Mouse (Mus musculus) layer of hippocampus, postnatal 25 days (tissue): ENCODE results near the gene Teddm2. TPM values are rescaled to one million over a fixed set of nuclear protein-coding genes. Genes with fewer than 3 reads are reported as not detected.
A peak's percentile ranks its signal among the peaks of the same experiment; 100 is the strongest.

Experiments
- DNase-seq, 2 experiments: peaks; one replicate each; pipeline ENCODE4 v3.0.0; 2022; ENCODE audit warnings: mixed read lengths in 2 of 2, low spot score in 1 of 2; ENCODE audit errors: extremely low spot score in 1 of 2
- total RNA-seq, 2 experiments: library from RNA; stranded (reverse); gene quantifications; 2 replicates each; pipeline ENCODE4 v1.2.3; 2021

The Teddm2 gene
- total RNA-seq, result 1 to 10 TPM; 1.6 to 1.7 TPM

GRCm38 (mm10) chr1:153899731-153900380 lies at the start of gene Teddm2, which contains the start of gene Glul:
TSS of gene Teddm2 (minus strand) at chr1:153900228.
TSS of gene Glul (plus strand) at chr1:153899944.
- peak; percentile 81 to 84 for DNase-seq

GRCm38 (mm10) chr1:153947837-153948236 lies 47.8 kb upstream of the Teddm2 start:
- DNase-seq, result no peak

- no peak for DNase-seq
Observed at GRCm38 (mm10) chr1:153946971-153947370, 46.9 kb upstream of the Teddm2 start.

GRCm38 (mm10) chr1:153945181-153945580 lies 45.2 kb upstream of the Teddm2 start:
- DNase-seq, result no peak

GRCm38 (mm10) chr1:153940986-153941385 lies 41.0 kb upstream of the Teddm2 start:
- DNase-seq, result no peak

- DNase-seq, result no peak
Observed at GRCm38 (mm10) chr1:153937025-153937424, 37.0 kb upstream of the Teddm2 start.

GRCm38 (mm10) chr1:153935844-153936380 lies 35.9 kb upstream of the Teddm2 start:
- DNase-seq, result no peak

GRCm38 (mm10) chr1:153933772-153934171 lies 33.7 kb upstream of the Teddm2 start:
- no peak for DNase-seq

- no peak for DNase-seq
Observed at GRCm38 (mm10) chr1:153930431-153930830, 30.4 kb upstream of the Teddm2 start.

GRCm38 (mm10) chr1:153924395-153925385 lies 24.7 kb upstream of the Teddm2 start:
- DNase-seq, result no peak

- no peak for DNase-seq
Observed at GRCm38 (mm10) chr1:153922571-153923021, 22.6 kb upstream of the Teddm2 start.

- no peak for DNase-seq
Observed at GRCm38 (mm10) chr1:153921642-153922041, 21.6 kb upstream of the Teddm2 start.

GRCm38 (mm10) chr1:153918521-153919206 lies 18.6 kb upstream of the Teddm2 start:
- no peak for DNase-seq

- no peak for DNase-seq
Observed at GRCm38 (mm10) chr1:153913869-153914268, 13.8 kb upstream of the Teddm2 start.

GRCm38 (mm10) chr1:153911276-153911795 lies 11.3 kb upstream of the Teddm2 start:
- DNase-seq, result no peak

- DNase-seq, result no peak
Observed at GRCm38 (mm10) chr1:153910423-153910822, 10.4 kb upstream of the Teddm2 start.

GRCm38 (mm10) chr1:153909963-153910291 lies 9.9 kb upstream of the Teddm2 start:
- DNase-seq, result no peak

- DNase-seq, result no peak
Observed at GRCm38 (mm10) chr1:153909213-153909962, 9.4 kb upstream of the Teddm2 start.

GRCm38 (mm10) chr1:153908741-153909140 lies 8.7 kb upstream of the Teddm2 start:
- DNase-seq, result no peak

- DNase-seq, result no peak
Observed at GRCm38 (mm10) chr1:153908208-153908607, 8.2 kb upstream of the Teddm2 start.
